Mouse (Mus musculus) forebrain, embryonic 15.5 days (tissue): ENCODE results near the gene Cryaa. TPM values are rescaled to one million over a fixed set of nuclear protein-coding genes. Genes with fewer than 3 reads are reported as not detected.
A peak's percentile ranks its signal among the peaks of the same experiment; 100 is the strongest.

Source experiments
- ATAC-seq: fragments of 200-750 bp; cut with Nextera tagmentation; replicated peaks from 2 replicates; pipeline ENCODE4 v1.8.0; 2017; ENCODE audit warnings: mild to moderate bottlenecking, moderate TSS enrichment, moderate library complexity
- H3K27ac ChIP-seq: fragments of 300-500 bp; sonication (generic); replicated peaks from 2 replicates; pipeline ENCODE4 v1.5.1; 2015; ENCODE audit warnings: mild to moderate bottlenecking, inconsistent platforms
- H3K27me3 ChIP-seq: fragments of 300-500 bp; sonication (generic); 2 replicates; pipeline ENCODE4 v1.6.1; 2015; ENCODE audit warnings: inconsistent platforms
- H3K36me3 ChIP-seq: fragments of 300-500 bp; sonication (generic); 2 replicates; pipeline ENCODE4 v1.6.1; 2015; ENCODE audit warnings: mild to moderate bottlenecking, inconsistent platforms
- H3K4me1 ChIP-seq: fragments of 300-500 bp; sonication (generic); 2 replicates; pipeline ENCODE4 v1.6.1; 2015; ENCODE audit warnings: inconsistent platforms
- H3K4me2 ChIP-seq: fragments of 300-500 bp; sonication (generic); replicated peaks from 2 replicates; pipeline ENCODE4 v1.6.1; 2015; ENCODE audit warnings: mild to moderate bottlenecking, inconsistent platforms
- H3K4me3 ChIP-seq: fragments of 300-500 bp; sonication (generic); 2 replicates; pipeline ENCODE4 v1.5.1; 2015; ENCODE audit warnings: mild to moderate bottlenecking, inconsistent platforms
- H3K9ac ChIP-seq: fragments of 300-500 bp; sonication (generic); replicated peaks from 2 replicates; pipeline ENCODE4 v1.6.1; 2015; ENCODE audit warnings: mild to moderate bottlenecking, inconsistent platforms
- H3K9me3 ChIP-seq: fragments of 300-500 bp; sonication (generic); 2 replicates; pipeline ENCODE4 v1.6.1; 2016; ENCODE audit warnings: inconsistent platforms
- WGBS: fragments of 180-500 bp; shearing (Covaris S2); methylation state at CpG from one replicate; pipeline ENCODE4 v1.1.7; 2015; ENCODE audit warnings: mixed read lengths; 5-methylcytosine and 5-hydroxymethylcytosine counted together
- polyA plus RNA-seq: library from polyadenylated mRNA; unstranded; fragments of >200 nt; fragmentation: Nextera tagmentation; extraction: Ambion mirVana; gene quantifications from 2 replicates; pipeline ENCODE4 v1.2.1, GENCODE M21; 2015

Gene Cryaa
- polyA plus RNA-seq, 1 experiment from 2014 or later: not detected

DNA sequence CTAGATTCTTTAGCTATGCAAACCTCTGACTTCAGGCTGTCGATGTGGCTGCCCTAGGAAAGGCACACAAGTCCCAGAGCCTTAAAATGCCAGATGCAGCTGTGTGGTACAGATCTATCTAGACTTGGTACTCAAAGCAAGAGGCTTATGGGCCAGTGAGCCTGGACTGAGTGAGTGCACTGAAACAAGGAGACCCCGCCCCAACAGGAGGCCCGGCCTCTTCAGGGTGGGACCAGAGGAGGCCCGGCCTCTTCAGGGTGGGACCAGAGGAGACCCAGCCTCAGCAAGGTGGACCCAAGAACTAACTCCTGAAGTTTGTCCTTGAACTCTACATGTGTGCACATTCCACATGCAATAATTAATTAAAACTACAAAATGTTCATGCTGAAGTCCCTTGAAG, 34.7 kb upstream of the Cryaa start:
- H3K36me3 ChIP-seq: peaks cover 24% of the 10 kb centered on the region
- H3K4me1 ChIP-seq: peaks cover 12% of the 10 kb centered on the region
- H3K4me3 ChIP-seq: no peak overlapping the region
- no peak overlapping the region for H3K4me2 ChIP-seq
- no peak for ATAC-seq
- no peak overlapping the region for H3K9ac ChIP-seq
- H3K27me3 ChIP-seq: no peaks in the 10 kb centered on the region
- 77% methylated on average over 4 of the region's 4 CpGs for WGBS
- H3K9me3 ChIP-seq: no peaks in the 10 kb centered on the region
- no peak overlapping the region for H3K27ac ChIP-seq

DNA sequence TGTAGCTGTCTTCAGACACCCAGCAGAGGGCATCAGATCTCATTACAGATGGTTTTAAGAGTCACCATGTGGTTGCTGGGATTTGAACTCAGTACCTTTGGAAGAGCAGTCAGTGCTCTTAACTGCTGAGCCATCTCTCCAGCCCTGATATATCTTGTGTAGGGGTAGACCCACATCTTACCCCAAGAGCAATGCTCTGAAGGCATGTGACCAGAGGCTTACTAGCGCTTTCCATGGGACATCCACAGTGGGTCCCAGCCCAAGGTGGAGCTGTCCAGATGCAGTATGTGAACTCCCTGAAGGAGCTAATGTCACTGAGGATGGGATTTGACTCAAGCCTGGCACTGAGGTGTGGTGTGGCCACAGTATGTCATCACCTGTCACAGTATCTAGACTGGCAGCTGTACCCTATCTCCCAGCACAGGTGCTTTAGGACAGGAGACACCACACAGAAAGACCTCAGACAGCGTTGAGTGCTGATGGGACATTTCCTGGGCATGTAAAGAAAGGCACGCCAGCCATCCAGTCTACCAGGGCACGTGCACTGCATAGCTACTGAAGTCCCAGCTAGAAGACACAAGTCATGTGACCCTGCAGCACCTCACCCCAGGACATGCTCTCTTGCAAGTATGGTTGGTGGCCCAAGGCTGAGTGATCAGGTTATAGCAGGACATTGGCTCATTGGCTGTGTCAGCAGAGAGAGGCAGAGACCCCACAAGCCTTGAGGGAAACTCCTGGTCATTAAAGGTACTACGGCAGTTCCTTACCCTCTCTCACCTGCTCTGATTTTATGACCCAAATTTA, 31.2 kb upstream of the Cryaa start:
- WGBS: 97% methylated on average over 5 of the region's 5 CpGs
- H3K27me3 ChIP-seq: no peaks in the 10 kb centered on the region
- H3K4me2 ChIP-seq: no peak overlapping the region
- no peak for ATAC-seq
- no peak overlapping the region for H3K9ac ChIP-seq
- H3K36me3 ChIP-seq: peaks cover 58% of the 10 kb centered on the region
- H3K4me1 ChIP-seq: no peaks in the 10 kb centered on the region
- H3K4me3 ChIP-seq: no peak overlapping the region
- H3K9me3 ChIP-seq: no peaks in the 10 kb centered on the region
- H3K27ac ChIP-seq: no peak overlapping the region

DNA sequence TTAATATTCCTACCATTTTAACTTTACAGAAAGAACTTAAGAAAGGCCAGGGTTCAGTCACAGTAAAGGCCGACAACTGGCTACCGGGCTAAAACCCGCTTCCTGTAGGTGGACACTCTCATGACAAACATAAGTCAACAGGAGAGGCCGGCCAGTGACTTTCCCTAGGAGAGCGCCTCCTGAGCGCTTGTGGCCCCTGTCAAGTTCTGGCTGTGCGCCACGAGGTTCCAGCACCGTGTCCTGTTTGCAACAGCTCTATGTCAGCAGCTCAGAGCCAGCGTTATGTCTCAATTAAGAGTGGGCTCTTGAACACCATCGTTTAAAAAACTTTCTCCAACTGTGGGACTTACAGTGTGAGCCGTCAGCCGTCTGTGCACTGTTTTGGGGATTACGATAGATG, 25.5 kb upstream of the Cryaa start:
- no peak overlapping the region for H3K4me2 ChIP-seq
- 89% methylated on average over 14 of the region's 14 CpGs for WGBS
- ATAC-seq: no peak
- no peak overlapping the region for H3K9ac ChIP-seq
- peaks cover 16% of the 10 kb centered on the region for H3K4me1 ChIP-seq
- H3K4me3 ChIP-seq: no peak overlapping the region
- no peaks in the 10 kb centered on the region for H3K27me3 ChIP-seq
- H3K9me3 ChIP-seq: no peaks in the 10 kb centered on the region
- no peak overlapping the region for H3K27ac ChIP-seq
- H3K36me3 ChIP-seq: peaks cover 85% of the 10 kb centered on the region

DNA sequence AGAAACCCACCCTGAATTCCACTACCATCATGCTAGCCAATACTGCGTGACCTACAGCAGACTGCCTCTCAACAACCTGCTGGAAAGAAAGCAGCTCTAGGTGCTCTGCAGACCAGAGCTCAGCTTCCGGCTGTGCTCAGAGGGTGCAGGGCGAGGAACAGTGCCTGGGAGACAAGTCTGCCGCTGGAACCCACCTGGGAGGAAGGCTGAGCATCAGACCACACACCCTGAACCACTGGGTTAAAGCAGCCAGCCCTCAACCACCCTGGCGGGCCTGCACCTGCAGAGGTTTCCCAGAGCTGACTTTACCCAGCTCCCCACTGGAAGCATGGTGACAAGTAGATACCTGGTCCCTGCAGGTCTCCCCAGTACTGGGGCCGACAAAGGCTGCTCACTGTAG, 24.3 kb upstream of the Cryaa start:
- peaks cover 73% of the 10 kb centered on the region for H3K36me3 ChIP-seq

DNA sequence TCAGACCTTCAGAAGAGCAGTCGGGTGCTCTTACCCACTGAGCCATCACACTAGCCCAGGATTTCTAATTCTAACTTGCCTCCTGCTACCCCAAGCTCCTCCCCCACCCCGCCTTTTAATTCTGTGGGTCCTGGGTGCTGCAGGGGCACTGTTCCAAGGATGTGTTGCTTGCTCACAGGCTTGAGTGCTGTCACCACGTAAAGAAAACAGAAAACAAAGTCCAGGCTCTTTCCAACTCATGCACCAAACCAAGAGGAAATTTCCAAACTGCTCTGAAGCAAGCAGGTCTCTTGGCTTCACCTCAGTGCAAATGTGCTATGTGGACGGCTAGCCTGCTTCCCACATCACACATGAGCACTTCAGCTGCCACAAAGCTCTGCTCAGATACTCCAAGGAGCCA, 22.2 kb upstream of the Cryaa start:
- no peaks in the 10 kb centered on the region for H3K27me3 ChIP-seq
- no peaks in the 10 kb centered on the region for H3K9me3 ChIP-seq
- WGBS: 73% methylated on average over 4 of the region's 4 CpGs
- H3K36me3 ChIP-seq: peaks cover 53% of the 10 kb centered on the region
- H3K4me2 ChIP-seq: no peak overlapping the region
- H3K27ac ChIP-seq: no peak overlapping the region
- ATAC-seq: no peak
- no peak overlapping the region for H3K4me3 ChIP-seq
- H3K9ac ChIP-seq: no peak overlapping the region
- H3K4me1 ChIP-seq: peaks cover 37% of the 10 kb centered on the region

More for the DNA sequence above, 24.3 kb upstream of the Cryaa start:
- Histone ChIP-seq H3K27me3 (no peaks in the 10 kb centered on the region), H3K4me3 (no peak overlapping the region), H3K27ac (no peak overlapping the region), H3K4me1 (peaks cover 22% of the 10 kb centered on the region), H3K9me3 (no peaks in the 10 kb centered on the region), H3K4me2 (no peak overlapping the region), H3K9ac (no peak overlapping the region)
- no peak for ATAC-seq
- WGBS: 89% methylated on average over 6 of the region's 6 CpGs

DNA sequence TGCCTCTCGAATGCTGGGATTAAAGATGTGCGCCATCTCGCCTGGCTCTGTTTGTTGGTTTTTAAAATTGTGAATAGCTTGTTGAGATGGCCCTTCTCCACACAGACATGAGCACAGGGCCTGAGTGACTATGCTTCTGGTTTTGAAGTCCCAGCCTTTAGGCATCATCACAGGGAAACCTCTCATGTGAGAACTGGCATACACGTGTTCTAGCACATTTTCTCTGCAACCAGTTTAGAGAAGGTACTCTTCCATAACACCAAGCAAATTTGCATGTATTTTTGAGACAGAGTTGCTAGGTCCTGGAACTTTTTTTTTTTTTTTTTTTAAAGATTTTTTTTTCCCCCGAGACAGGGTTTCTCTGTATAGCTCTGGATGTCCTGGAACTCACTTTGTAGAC, 20.9 kb upstream of the Cryaa start:
- no peak overlapping the region for H3K4me3 ChIP-seq
- H3K4me2 ChIP-seq: no peak overlapping the region; the same call in 1 of the 2 replicates
- H3K4me1 ChIP-seq: peaks cover 39% of the 10 kb centered on the region
- WGBS: 89% methylated on average over 5 of the region's 5 CpGs
- no peak for ATAC-seq
- no peaks in the 10 kb centered on the region for H3K9me3 ChIP-seq
- no peak overlapping the region for H3K9ac ChIP-seq
- H3K36me3 ChIP-seq: peaks cover 40% of the 10 kb centered on the region
- no peaks in the 10 kb centered on the region for H3K27me3 ChIP-seq
- H3K27ac ChIP-seq: no peak overlapping the region

DNA sequence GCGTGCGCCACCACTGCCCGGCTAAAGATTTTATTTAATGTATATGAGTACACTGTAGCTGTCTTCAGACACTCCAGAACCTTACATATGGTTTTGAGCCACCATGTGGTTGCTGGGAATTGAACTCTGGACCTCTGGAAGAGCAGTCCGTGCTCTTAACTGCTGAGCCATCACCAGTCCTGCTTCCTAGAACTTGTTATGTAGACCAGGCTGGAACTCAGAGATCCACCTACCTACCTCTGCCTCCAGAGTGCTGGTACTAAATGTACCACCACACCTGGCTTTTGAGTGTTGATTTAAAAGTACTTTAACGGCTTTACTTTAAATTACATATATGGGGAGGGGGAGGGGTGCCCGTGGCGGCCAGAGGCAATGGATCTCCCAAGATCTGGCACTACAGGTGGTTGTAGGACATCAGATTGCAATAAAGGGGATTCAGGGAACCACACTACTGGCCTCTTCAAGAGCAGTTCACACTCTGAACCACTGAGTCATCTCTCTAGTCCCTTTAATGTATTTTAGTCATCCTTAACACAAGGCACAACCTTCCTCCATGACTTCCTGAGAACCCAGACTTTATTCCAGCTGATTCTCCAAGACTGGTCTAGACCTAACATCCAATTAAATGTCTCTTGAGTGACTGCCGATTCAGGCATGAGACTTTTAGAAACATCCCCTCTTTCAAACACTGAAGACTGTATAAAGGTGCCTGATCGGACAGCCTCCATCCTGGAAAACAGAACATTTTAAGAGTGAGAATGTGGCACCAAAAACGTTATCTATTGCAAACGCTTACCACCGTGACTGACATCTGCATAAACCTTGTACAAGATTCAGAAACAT, 20.2 kb upstream of the Cryaa start:
- 54% methylated on average over 12 of the region's 12 CpGs for WGBS
- Histone ChIP-seq H3K27me3 (no peaks in the 10 kb centered on the region), H3K27ac (no peak overlapping the region), H3K4me3 (peak overlapping the region; percentile 62), H3K4me1 (peaks cover 39% of the 10 kb centered on the region), H3K36me3 (peaks cover 33% of the 10 kb centered on the region), H3K9me3 (no peaks in the 10 kb centered on the region), H3K4me2 (peak overlapping the region; percentile 70), H3K9ac (peak overlapping the region; percentile 81)
- no peak for ATAC-seq

DNA sequence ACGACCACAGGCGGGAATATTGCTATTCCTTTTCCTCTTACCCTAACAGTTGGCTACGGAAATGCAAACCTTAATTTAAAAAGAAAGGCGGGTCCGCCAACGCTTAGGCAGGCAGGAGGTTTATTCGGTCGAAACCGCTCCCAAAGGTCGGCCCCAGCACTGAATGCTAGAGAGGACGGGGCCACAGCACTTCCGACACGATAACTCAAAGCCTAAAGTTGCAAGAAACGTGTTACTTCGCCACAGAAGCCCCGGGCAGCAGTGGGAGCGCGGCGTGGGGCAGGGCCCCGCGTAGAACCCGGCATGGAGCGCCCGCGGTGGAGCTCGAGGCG, 19.5 kb upstream of the Cryaa start:
- peak overlapping the region; percentile 81 for H3K9ac ChIP-seq
- no peak for ATAC-seq
- H3K4me1 ChIP-seq: peaks cover 39% of the 10 kb centered on the region
- peak overlapping the region; percentile 62 for H3K4me3 ChIP-seq
- WGBS: under 1% methylated on average over 27 of the region's 27 CpGs
- H3K4me2 ChIP-seq: peak overlapping the region; percentile 70
- peaks cover 26% of the 10 kb centered on the region for H3K36me3 ChIP-seq
- H3K9me3 ChIP-seq: no peaks in the 10 kb centered on the region
- peak overlapping the region; percentile 88 for H3K27ac ChIP-seq
- H3K27me3 ChIP-seq: no peaks in the 10 kb centered on the region

DNA sequence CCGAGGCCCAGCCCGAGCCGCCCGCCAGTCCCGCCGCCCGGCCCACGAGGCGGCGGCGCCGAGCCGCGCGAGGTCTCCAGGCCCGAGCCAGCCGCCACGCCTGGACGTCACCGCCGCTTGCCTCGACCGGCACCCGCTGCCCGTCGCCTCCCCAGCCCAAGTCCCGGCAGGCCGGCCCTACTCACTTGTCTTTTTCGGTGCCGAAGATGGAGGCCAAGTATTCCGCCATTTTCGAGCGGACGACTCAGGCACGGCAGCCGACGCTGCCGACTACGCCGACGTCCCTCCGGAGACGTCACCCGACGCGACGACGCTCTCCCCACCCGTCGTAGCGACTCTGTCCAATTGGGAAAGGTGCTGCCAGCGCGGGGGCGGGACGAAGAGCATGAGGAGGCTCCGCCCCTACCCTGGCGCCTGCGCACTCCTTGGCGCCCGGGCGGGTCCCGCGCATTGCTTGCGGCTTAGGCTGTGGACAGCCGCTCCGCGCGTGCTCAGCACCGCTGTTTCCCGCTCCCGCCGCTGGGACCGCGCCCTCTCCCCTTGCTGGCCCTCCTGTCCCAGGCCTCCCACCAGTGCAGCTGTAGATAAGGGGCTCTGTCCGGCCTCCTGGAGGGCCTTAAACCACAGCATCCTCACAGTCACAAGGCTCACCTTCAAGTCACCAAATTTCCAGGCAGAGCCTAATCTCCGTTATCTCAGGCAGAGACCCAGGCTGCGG, 19.0 kb upstream of the Cryaa start, which contains the start of gene U2af1:
Gene U2af1 (minus strand): TSS at position 425 of the 718 bp plus-strand sequence.
- Histone ChIP-seq H3K9ac (peak within 1 kb of the TSS; percentile 81), H3K36me3 (peaks cover 21% of the 10 kb centered on the region), H3K27ac (peak within 1 kb of the TSS; percentile 88), H3K4me3 (peak within 1 kb of the TSS; percentile 62), H3K4me1 (peaks cover 39% of the 10 kb centered on the region), H3K9me3 (no peaks in the 10 kb centered on the region), H3K27me3 (no peaks in the 10 kb centered on the region), H3K4me2 (peak within 1 kb of the TSS; percentile 82)
- under 1% methylated on average over 71 of the region's 77 CpGs for WGBS
- ATAC-seq: peak; percentile 98

DNA sequence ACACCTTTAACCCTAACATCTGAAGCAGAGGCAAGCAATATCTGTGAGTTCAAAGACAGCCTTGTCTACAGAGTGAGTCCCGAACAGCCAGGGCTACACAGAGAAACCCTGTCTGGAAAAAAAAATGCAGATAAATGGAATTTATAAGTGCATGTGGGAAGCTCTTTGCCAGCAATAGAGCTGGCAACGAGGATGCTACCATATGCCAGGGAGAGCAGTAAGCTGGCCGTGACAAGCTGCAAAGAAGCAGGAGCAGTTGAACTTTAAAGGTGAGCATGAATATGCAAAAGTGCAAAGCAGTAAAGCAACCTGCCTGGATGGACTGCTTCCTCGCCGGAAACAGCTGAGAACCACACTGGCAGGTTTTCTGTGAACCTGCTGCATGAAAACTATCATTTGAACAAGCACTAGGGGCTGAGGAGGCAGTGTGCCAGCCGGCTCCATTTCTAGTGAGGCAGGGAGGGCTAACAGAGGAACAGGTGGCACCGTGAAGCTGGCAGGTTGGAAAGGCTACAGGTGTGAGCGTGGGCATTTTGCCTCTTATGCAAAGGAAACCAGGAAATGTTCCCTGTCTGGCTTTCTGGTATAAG, 16.9 kb upstream of the Cryaa start:
- H3K9me3 ChIP-seq: no peaks in the 10 kb centered on the region
- ATAC-seq: no peak
- H3K27me3 ChIP-seq: no peaks in the 10 kb centered on the region
- peak overlapping the region; percentile 65 for H3K27ac ChIP-seq
- 66% methylated on average over 8 of the region's 8 CpGs for WGBS
- peaks cover 3% of the 10 kb centered on the region; the same call in 1 of the 2 replicates for H3K36me3 ChIP-seq
- 0 out of 2 replicates have a peak overlapping the region, but pooled peaks have one; percentile 18 for H3K9ac ChIP-seq
- H3K4me2 ChIP-seq: no peak overlapping the region
- H3K4me1 ChIP-seq: peaks cover 33% of the 10 kb centered on the region
- no peak overlapping the region for H3K4me3 ChIP-seq

DNA sequence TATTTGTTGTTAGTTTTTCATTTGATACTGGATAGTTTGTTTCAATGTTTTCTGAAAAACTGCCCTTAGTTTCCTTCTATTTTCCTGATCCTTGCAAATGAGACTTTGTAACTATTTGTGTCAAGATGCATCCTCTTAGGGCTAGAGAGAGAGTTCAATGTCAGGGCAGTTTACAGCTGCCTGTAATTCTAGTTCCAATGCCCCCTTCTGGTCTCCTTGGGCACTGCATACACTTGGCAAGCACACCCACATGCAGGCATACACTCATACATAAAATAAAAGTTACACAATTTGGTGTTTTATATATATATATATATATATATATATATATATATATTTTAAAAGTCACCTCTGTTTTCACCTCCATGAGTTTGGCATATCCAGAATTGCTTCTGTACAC, 14.8 kb upstream of the Cryaa start:
- Histone ChIP-seq H3K9ac (no peak overlapping the region), H3K4me2 (no peak overlapping the region), H3K27ac (no peak overlapping the region), H3K9me3 (no peaks in the 10 kb centered on the region), H3K4me3 (no peak overlapping the region), H3K27me3 (no peaks in the 10 kb centered on the region), H3K4me1 (peaks cover 17% of the 10 kb centered on the region), H3K36me3 (no peaks in the 10 kb centered on the region)
- no peak for ATAC-seq
